Mouse (Mus musculus): ENCODE results near the gene Lrrc18. TPM values are rescaled to one million over a fixed set of nuclear protein-coding genes. Genes with fewer than 3 reads are reported as not detected.

Gene Lrrc18
- total and polyA plus RNA-seq, 2 experiments, result 0.07 to 0.28 TPM

DNA sequence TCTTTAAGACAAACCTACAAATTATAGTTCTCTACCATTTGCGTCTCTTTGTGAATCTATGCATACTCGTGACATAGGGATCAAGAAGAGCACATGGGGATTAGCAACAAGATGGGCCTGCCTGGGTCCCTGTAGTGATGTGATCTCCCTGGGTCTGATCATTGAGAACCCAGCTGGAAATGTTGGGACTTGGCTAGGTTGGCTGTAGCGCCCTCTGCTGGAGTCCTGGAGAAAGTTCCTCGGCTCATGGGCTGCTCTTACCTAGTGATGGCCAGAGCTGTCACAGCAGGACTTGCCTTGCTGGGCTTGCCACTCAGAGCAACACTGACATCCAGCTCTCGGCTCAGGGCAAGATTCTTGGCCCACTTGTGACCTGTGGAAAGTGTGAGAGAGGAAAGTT, 30.7 kb upstream of the Lrrc18 start:
- WGBS, result 42% methylated on average over 5 of the region's 5 CpGs
- peak; percentile 52 for DNase-seq (ENCODE audit: extremely low read depth, low read depth, low spot score)

DNA sequence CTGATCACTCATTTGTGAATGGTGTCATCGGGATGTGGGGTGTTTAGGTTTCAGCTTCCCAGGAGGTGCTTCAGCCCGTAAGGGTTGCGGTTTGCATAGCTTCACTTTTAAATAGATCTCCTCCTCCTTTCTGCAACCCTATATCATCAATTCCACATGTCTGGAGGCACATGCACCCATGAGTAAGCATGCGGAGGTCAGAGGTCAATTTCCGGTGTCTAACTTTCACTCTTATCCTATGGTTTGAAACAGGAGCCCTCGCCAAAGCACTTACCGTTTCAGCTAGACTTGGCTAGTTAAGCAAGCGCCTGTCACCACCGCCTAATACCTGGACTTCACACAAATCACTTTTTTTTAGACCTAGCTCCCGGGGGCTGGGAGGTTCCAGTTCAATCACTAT, 26.4 kb upstream of the Lrrc18 start:
- no peaks in the 10 kb centered on the region for H3K27me3 ChIP-seq (ENCODE audit: control insufficient read depth, insufficient read depth, low read length)
- no peaks in the 10 kb centered on the region for H3K36me3 ChIP-seq (ENCODE audit: control insufficient read depth, insufficient read depth, low read length)
- no peak overlapping the region for H3K9ac ChIP-seq (ENCODE audit: low read depth, low read length)
- no peak for DNase-seq (ENCODE audit: extremely low read depth, low read depth, low spot score)
- 90% methylated on average over 10 of the region's 10 CpGs for WGBS
- H3K27ac ChIP-seq (replicated peaks; ENCODE audit: insufficient read depth, low read depth, low read length), result no peak overlapping the region
- no peaks in the 10 kb centered on the region for H3K4me1 ChIP-seq (ENCODE audit: control insufficient read depth, insufficient read depth, low read length)
- H3K79me2 ChIP-seq (ENCODE audit: control insufficient read depth, insufficient read depth, low read length), result no peaks in the 10 kb centered on the region
- H3K4me3 ChIP-seq (ENCODE audit: insufficient read depth, low read depth, low read length), result no peak overlapping the region
- TF ChIP-seq POLR2A (IDR thresholded peaks at IDR 0.05; ENCODE audit: extremely low read depth, insufficient read depth, low read length) (no peak), CTCF (IDR thresholded peaks at IDR 0.05; ENCODE audit: low read depth, low read length) (no peak)

More for the DNA sequence above, 30.7 kb upstream of the Lrrc18 start:
- Histone ChIP-seq H3K9ac (ENCODE audit: low read depth, low read length) (no peak overlapping the region), H3K79me2 (ENCODE audit: control insufficient read depth, insufficient read depth, low read length) (no peaks in the 10 kb centered on the region), H3K27me3 (ENCODE audit: control insufficient read depth, insufficient read depth, low read length) (no peaks in the 10 kb centered on the region), H3K4me3 (ENCODE audit: insufficient read depth, low read depth, low read length) (no peak overlapping the region), H3K4me1 (ENCODE audit: control insufficient read depth, insufficient read depth, low read length) (peaks cover 3% of the 10 kb centered on the region; the same call in 1 of the 2 replicates), H3K27ac (replicated peaks; ENCODE audit: insufficient read depth, low read depth, low read length) (no peak overlapping the region), H3K36me3 (ENCODE audit: control insufficient read depth, insufficient read depth, low read length) (no peaks in the 10 kb centered on the region)
- TF ChIP-seq CTCF (IDR thresholded peaks at IDR 0.05; ENCODE audit: low read depth, low read length), result peak; percentile 93
- no peak for TF ChIP-seq POLR2A (IDR thresholded peaks at IDR 0.05; ENCODE audit: extremely low read depth, insufficient read depth, low read length)

DNA sequence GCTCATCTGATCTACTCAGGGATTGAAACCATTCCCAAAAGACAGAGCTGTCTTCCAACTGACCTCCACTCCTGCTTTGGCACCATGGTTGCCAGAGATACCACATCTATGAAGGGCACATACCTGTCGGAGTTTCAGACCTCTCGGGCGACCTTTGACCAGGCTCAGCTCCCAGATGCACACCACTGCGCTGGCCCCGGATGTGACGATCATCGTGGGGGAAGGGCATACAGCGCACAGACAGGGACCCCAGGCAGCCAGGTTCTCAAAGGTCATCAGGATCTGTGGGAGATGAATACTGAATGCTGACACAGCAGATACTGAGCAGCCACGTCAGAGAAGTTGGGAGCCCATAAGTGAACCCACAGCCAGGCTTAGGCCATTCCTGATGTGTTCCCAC, 20.5 kb upstream of the Lrrc18 start:
- no peak overlapping the region for H3K27ac ChIP-seq (replicated peaks; ENCODE audit: insufficient read depth, low read depth, low read length)
- H3K27me3 ChIP-seq (ENCODE audit: control insufficient read depth, insufficient read depth, low read length), result no peaks in the 10 kb centered on the region
- no peaks in the 10 kb centered on the region for H3K36me3 ChIP-seq (ENCODE audit: control insufficient read depth, insufficient read depth, low read length)
- peak; percentile 5 for DNase-seq (ENCODE audit: extremely low read depth, low read depth, low spot score)
- TF ChIP-seq CTCF (IDR thresholded peaks at IDR 0.05; ENCODE audit: low read depth, low read length), result no peak
- TF ChIP-seq POLR2A (IDR thresholded peaks at IDR 0.05; ENCODE audit: extremely low read depth, insufficient read depth, low read length), result no peak
- no peaks in the 10 kb centered on the region for H3K4me1 ChIP-seq (ENCODE audit: control insufficient read depth, insufficient read depth, low read length)
- H3K4me3 ChIP-seq (ENCODE audit: insufficient read depth, low read depth, low read length), result no peak overlapping the region
- WGBS, result 38% methylated on average over 9 of the region's 9 CpGs
- H3K9ac ChIP-seq (ENCODE audit: low read depth, low read length), result no peak overlapping the region
- no peaks in the 10 kb centered on the region for H3K79me2 ChIP-seq (ENCODE audit: control insufficient read depth, insufficient read depth, low read length)

DNA sequence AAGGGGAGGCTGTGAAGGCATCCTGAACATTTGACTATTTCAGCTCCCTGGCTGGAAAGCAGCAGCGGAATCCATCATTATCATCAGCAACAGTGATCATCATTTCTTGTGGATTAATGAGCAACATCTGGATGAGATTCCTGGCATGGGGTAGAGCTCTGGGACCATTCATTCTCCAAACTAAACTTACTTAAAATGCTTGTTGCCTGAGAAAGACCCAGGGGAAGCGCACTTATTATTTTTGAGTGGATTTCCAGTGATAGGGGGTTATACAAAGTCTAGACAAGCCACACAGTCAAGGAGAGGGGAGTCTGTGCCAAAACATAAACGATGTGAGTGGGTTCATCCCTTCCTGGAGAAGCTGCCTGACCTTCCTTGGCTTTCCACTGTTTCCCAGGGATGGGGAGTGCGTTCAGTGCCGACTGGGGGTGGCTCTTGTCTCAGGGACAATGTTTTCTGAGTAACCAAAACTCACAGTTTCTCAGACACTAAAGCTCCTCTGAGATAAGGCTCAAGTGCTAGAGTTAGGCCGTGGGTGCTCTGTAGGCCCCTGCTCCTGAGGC, 6.9 kb upstream of the Lrrc18 start:
- Histone ChIP-seq H3K9ac (ENCODE audit: low read depth, low read length) (no peak overlapping the region), H3K4me1 (ENCODE audit: control insufficient read depth, insufficient read depth, low read length) (no peaks in the 10 kb centered on the region), H3K4me3 (ENCODE audit: insufficient read depth, low read depth, low read length) (no peak overlapping the region), H3K27me3 (ENCODE audit: control insufficient read depth, insufficient read depth, low read length) (no peaks in the 10 kb centered on the region), H3K79me2 (ENCODE audit: control insufficient read depth, insufficient read depth, low read length) (no peaks in the 10 kb centered on the region), H3K36me3 (ENCODE audit: control insufficient read depth, insufficient read depth, low read length) (no peaks in the 10 kb centered on the region), H3K27ac (replicated peaks; ENCODE audit: insufficient read depth, low read depth, low read length) (no peak overlapping the region)
- no peak for DNase-seq (ENCODE audit: extremely low read depth, low read depth, low spot score)
- 55% methylated on average over 6 of the region's 6 CpGs for WGBS
- TF ChIP-seq POLR2A (IDR thresholded peaks at IDR 0.05; ENCODE audit: extremely low read depth, insufficient read depth, low read length) (no peak), CTCF (IDR thresholded peaks at IDR 0.05; ENCODE audit: low read depth, low read length) (no peak)

DNA sequence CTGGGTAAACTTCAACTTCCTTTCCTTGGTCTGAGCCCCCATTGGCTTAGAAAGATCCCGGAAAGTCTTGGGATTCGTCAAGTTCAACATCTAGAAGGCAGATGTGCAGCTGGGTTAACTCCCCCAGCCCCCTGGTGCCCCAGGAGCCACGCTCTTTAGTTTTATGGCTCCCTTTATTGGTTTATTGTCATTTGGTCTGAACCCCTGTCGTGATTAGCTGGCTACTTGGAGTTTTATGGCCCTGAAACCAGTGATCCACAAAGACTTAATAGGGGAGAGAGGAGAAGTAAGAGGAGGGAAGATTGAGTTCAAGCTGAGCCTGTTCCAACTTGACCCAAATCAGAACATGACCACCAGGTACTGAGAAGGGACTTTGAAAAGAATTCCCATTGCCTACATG, 4.5 kb upstream of the Lrrc18 start:
- H3K27ac ChIP-seq (replicated peaks; ENCODE audit: insufficient read depth, low read depth, low read length), result no peak overlapping the region
- H3K36me3 ChIP-seq (ENCODE audit: control insufficient read depth, insufficient read depth, low read length), result no peaks in the 10 kb centered on the region
- 84% methylated on average over 4 of the region's 4 CpGs for WGBS
- H3K4me3 ChIP-seq (ENCODE audit: insufficient read depth, low read depth, low read length), result no peak overlapping the region
- no peak overlapping the region for H3K9ac ChIP-seq (ENCODE audit: low read depth, low read length)
- TF ChIP-seq POLR2A (IDR thresholded peaks at IDR 0.05; ENCODE audit: extremely low read depth, insufficient read depth, low read length) (no peak), CTCF (IDR thresholded peaks at IDR 0.05; ENCODE audit: low read depth, low read length) (no peak)
- no peaks in the 10 kb centered on the region for H3K4me1 ChIP-seq (ENCODE audit: control insufficient read depth, insufficient read depth, low read length)
- DNase-seq (ENCODE audit: extremely low read depth, low read depth, low spot score), result no peak
- H3K79me2 ChIP-seq (ENCODE audit: control insufficient read depth, insufficient read depth, low read length), result no peaks in the 10 kb centered on the region
- H3K27me3 ChIP-seq (ENCODE audit: control insufficient read depth, insufficient read depth, low read length), result no peaks in the 10 kb centered on the region

DNA sequence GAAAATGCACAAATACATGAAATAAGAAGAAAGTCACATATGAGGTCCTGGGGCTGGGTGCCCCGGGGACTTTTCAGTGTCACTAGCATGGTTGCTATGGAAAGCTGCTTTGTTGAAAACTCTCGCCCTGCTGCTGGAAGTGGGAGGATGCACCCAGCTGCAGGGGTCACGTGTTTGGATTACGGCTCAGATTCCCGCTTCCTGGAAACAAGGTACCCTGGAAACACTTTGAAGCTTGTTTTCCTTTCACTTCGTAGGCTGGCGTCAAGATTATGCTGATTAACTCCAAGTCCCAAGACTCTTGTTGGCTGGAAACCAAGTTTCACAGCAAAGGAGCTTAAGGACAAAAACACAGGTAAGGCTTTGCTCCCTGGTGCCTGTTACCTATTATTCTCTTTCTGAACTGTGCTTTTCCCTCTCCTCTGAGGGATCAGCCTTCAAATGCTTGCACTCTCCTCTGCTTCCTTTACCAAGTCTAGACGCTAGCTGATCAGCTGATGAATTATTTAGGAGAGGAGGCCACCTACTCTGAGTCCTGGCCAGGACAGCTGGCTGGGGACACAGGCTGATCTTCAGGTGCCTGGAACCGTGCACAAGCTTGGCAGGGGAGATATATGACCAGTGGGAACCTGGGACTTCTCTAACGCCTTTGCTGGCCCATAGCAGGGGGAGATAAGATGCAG, 3.9 kb downstream of the Lrrc18 start:
- Histone ChIP-seq H3K36me3 (ENCODE audit: control insufficient read depth, insufficient read depth, low read length) (no peaks in the 10 kb centered on the region), H3K27ac (replicated peaks; ENCODE audit: insufficient read depth, low read depth, low read length) (no peak overlapping the region), H3K4me3 (ENCODE audit: insufficient read depth, low read depth, low read length) (peak overlapping the region; percentile 16; the same call in 1 of the 2 replicates), H3K9ac (ENCODE audit: low read depth, low read length) (no peak overlapping the region), H3K27me3 (ENCODE audit: control insufficient read depth, insufficient read depth, low read length) (no peaks in the 10 kb centered on the region), H3K4me1 (ENCODE audit: control insufficient read depth, insufficient read depth, low read length) (no peaks in the 10 kb centered on the region; the same call in 1 of the 2 replicates), H3K79me2 (ENCODE audit: control insufficient read depth, insufficient read depth, low read length) (no peaks in the 10 kb centered on the region)
- DNase-seq (ENCODE audit: extremely low read depth, low read depth, low spot score), result peak; percentile 40
- TF ChIP-seq POLR2A (IDR thresholded peaks at IDR 0.05; ENCODE audit: extremely low read depth, insufficient read depth, low read length), result no peak
- no peak for TF ChIP-seq CTCF (IDR thresholded peaks at IDR 0.05; ENCODE audit: low read depth, low read length)
- WGBS, result 17% methylated on average over 10 of the region's 10 CpGs
